Mouse (Mus musculus) lung, adult 2 months (tissue): ENCODE data around the gene Mfsd9.

Source experiments
- CTCF ChIP-seq: fragments of 200-500 bp; IDR thresholded peaks from 2 replicates; pipeline ENCODE4 v1.5.1; 2011; ENCODE audit warnings: mild to moderate bottlenecking, low read length, control low read depth; ENCODE audit not compliant: insufficient read depth
- POLR2A ChIP-seq: fragments of 200-500 bp; IDR thresholded peaks from 2 replicates; pipeline ENCODE4 v1.6.1; 2011; ENCODE audit warnings: low read depth, mild to moderate bottlenecking, control low read depth, low read length, borderline replicate concordance; ENCODE audit errors: extremely low read depth

GRCm38 (mm10) chr1:40769331-40769894 lies 21.1 kb downstream of the Mfsd9 start:
- TF ChIP-seq CTCF (no peak), POLR2A (no peak)
